Mouse (Mus musculus) spleen, adult 2 months (tissue): ENCODE results near the gene Med7.

Experiments
- CTCF ChIP-seq: fragments of 200-500 bp; IDR thresholded peaks from 2 replicates; pipeline ENCODE4 v1.5.1; 2011; ENCODE audit warnings: mild to moderate bottlenecking, inconsistent platforms; ENCODE audit not compliant: insufficient read depth, insufficient read length, insufficient replicate concordance; ENCODE audit errors: extremely low read depth
- POLR2A ChIP-seq: fragments of 200-500 bp; IDR thresholded peaks from 2 replicates; pipeline ENCODE4 v1.6.1; 2011; ENCODE audit warnings: low read depth, low read length, inconsistent platforms

DNA sequence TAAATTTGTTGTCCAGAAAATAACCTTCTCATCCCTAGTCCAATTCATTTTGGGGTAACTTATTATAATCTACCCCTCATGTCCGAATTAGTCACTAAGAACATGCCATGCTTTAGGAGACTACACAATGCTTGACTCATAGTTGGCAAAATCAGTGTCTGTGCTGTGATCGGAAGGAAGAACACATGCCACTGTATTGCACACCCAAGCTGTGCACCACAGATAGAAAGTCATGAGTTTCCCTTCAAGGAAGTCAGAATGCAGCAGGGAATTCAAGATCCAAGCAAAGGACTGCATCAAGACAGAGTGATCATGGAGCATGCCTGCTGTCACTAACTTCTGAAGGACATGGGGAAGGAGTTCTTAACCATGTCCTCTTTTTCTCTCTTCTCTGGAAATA lies 51.9 kb downstream of the Med7 start:
- TF ChIP-seq CTCF, result no peak
- no peak for TF ChIP-seq POLR2A
